Mouse (Mus musculus): ENCODE data around the gene Mettl3. TPM values are rescaled to one million over a fixed set of nuclear protein-coding genes. Genes with fewer than 3 reads are reported as not detected.
"Not testable (repeated sequence)": the region's sequence is repeated elsewhere in the genome, so short reads cannot be mapped to it uniquely, and the experiment has no call there.

Mettl3 gene
- 10 to 100 TPM; 16.6 to 17.1 TPM for total RNA-seq (2021)
- long read RNA-seq, experiment 1, transcript Mettl3-201 (11 exons, 2,025 nt) = major isoform, 10 of 19 reads
- long read RNA-seq, experiment 1, partial matches to known transcripts = 2 of 19 reads
- long read RNA-seq, experiment 1, other reads (novel, unspliced or antisense) = 6 of 19 reads
- long read RNA-seq, experiment 2, transcript Mettl3-201 (11 exons, 2,025 nt) = major isoform, 9 of 13 reads
- long read RNA-seq, experiment 2, partial matches to known transcripts = 4 of 13 reads
- long read RNA-seq, experiment 2, other reads (novel, unspliced or antisense) = 0 of 13 reads

- peak; percentile 93 for DNase-seq (ENCODE audit: low spot score)
Observed at GRCm38 (mm10) chr14:52304644-52305271, at the start of gene Mettl3. Gene Mettl3 (minus strand): TSS chr14:52305128.

GRCm38 (mm10) chr14:52339512-52339852 lies 34.6 kb upstream of the Mettl3 start:
- no peak for DNase-seq (ENCODE audit: low spot score)

- DNase-seq (ENCODE audit: low spot score) = peak; percentile 71
Observed at GRCm38 (mm10) chr14:52338751-52339511, 34.0 kb upstream of the Mettl3 start.

GRCm38 (mm10) chr14:52332171-52332570 lies 27.2 kb upstream of the Mettl3 start:
- no peak for DNase-seq (ENCODE audit: low spot score)

DNA sequence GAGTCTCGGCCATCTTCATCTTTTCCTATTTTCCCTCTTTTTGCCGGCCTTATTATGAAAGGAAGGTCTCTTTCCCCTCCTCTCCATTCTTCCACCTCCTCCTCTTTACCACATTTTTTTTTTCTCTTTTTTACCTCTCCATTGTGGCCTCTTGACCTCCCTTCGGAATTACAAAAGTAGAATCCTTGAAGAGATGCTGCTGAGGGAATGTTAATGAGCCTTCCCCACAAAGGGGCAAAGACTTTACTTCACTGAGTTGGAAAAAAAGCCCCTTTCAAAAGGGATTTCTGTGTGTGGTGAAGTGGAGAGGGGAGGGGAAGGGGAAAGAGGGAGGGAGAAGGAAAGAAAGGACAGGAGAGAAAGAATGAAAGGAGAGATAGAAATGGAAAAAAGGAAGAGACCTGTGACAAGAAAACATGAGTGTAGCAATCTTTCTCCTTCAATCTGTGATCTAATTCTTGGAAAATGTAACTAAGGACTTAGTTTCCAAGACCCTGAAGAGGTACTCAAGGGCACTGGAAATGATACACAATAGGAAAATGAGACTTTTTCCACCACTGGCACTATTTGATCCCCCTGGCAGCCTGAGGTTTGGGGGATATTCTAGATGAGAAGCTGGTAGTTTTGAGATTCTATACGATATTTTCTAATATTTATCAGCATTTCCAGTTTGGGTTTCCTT lies 26.3 kb upstream of the Mettl3 start:
- DNase-seq (ENCODE audit: low spot score) = no peak

DNA sequence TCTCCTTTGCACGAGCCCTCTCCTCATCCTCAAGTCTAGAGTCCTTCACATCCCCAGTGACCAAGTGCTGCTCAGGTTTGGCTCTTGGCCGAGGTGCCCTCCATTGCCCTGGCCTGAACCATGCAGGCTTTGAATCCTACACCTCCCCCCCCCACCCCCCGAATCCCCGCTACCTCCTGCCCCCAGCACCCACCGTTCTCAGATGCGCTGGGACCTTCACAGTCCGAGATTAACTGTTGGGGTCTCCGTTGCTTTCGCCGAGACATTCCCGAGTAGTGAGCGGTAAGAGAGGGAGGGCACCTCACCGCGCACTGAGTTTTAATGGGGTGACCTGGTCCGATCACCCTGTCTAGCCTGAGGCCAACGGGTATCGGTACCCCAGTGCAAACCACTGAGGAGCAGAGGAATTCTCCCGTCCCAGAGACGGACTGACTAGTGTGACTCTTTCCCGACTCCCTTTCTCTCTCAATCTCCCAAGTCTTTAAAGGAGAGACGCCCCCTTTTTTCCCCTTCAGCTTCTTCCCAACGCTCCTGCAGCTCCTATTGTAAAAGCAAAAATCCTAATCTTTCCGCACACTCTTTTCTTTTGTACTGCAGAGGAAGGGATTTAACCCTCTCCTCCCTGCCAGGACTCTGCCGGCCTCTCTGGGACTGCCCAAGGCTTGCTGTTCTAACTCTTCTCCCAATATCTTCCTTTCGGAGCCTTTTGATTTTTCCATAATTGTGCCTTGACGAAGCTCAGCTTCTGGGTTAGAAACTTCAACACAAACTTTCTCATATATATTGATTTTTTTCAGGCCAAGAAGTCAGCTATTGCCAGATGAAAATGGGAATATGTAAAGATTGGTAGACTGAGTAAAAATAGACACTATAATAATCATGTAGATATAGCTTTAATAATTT lies 23.2 kb upstream of the Mettl3 start, which contains the start of gene Sall2:
Gene Sall2 (minus strand): TSS at position 853 of the 903 bp plus-strand sequence.
- no peak for DNase-seq (ENCODE audit: low spot score)

GRCm38 (mm10) chr14:52327375-52327901 lies 22.5 kb upstream of the Mettl3 start:
- no peak for DNase-seq (ENCODE audit: low spot score)

- DNase-seq (ENCODE audit: low spot score) = no peak
Observed at GRCm38 (mm10) chr14:52325890-52326289, 21.0 kb upstream of the Mettl3 start.

DNA sequence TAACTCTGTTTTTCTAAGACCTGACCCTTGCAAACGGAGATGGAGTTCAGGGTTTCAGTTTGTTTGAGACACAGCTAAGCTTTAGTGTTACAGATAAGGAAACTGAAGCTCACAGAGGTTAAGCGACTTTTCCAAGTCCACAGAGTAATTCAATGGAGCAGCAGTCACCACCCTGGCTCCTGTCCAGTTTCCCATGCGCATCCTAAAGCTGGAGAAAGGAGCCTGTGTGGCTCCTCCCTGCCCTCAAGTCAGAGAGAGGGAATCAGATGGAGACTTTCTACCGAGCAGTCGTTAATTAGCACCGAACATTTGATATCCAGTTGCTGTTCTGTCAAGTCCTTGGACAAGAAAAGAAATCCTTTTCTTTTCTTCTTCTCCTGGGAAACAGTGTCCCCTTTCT lies 14.4 kb upstream of the Mettl3 start:
- DNase-seq (ENCODE audit: low spot score) = no peak

DNA sequence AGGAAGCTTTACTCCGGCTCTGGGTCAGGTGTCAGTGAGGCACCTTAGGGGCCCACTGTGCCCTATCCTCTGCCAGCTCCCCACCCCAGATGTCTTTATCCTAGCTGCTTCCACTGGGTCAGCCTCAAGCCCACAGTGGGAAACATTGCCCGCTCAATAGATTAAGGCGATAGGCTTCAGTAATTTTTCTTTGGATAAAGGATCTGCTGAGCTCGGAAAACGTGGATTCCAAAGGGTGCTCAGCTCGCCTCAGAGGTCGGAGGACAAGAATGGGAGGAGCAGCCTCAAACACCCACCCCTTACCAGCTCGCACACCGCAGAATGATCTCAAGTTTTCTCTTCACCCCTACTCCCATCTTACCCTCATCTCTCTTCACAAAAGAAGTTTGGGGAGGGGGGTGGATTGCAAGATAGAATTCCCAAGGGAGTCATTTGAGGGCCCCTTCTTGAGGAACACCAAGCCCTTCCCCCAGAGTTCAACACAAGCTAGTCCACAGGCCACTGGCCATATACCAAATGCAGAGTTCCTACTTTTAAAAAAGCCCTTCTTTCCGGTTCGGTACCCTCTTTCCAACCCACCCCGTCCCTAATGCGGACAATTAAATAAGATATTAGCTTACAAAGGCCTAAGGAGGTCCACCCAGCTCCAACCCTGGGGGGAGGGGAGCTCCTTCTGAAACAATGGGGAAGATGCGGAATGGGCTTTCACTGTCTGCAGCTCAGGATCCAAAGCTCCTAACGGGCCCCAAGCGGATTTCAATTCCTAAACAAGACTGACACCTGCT lies 11.7 kb upstream of the Mettl3 start:
- DNase-seq (ENCODE audit: low spot score) = no peak

- peak; percentile 33 for DNase-seq (ENCODE audit: low spot score)
Observed at GRCm38 (mm10) chr14:52315792-52316440, 11.0 kb upstream of the Mettl3 start.

- no peak for DNase-seq (ENCODE audit: low spot score)
Observed at GRCm38 (mm10) chr14:52315283-52315780, 10.4 kb upstream of the Mettl3 start.

DNA sequence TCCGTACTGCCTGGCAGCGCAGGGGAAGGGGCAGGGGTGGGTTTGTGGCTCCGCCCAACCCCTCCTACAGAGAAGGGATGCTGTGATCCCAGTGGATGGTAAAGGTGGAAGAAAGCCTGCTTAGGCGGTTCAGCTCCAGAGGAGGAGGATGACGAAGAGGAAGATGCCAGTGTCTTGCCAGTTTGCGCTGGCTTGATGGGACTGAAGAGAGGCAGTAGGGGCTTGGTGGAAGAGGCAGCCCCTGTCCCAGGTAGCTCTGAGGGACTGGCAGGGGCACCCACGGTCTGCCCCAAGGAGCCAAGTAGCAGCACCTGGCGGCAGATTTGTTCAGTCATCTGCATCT lies 9.9 kb upstream of the Mettl3 start:
- DNase-seq (ENCODE audit: low spot score) = no peak

DNA sequence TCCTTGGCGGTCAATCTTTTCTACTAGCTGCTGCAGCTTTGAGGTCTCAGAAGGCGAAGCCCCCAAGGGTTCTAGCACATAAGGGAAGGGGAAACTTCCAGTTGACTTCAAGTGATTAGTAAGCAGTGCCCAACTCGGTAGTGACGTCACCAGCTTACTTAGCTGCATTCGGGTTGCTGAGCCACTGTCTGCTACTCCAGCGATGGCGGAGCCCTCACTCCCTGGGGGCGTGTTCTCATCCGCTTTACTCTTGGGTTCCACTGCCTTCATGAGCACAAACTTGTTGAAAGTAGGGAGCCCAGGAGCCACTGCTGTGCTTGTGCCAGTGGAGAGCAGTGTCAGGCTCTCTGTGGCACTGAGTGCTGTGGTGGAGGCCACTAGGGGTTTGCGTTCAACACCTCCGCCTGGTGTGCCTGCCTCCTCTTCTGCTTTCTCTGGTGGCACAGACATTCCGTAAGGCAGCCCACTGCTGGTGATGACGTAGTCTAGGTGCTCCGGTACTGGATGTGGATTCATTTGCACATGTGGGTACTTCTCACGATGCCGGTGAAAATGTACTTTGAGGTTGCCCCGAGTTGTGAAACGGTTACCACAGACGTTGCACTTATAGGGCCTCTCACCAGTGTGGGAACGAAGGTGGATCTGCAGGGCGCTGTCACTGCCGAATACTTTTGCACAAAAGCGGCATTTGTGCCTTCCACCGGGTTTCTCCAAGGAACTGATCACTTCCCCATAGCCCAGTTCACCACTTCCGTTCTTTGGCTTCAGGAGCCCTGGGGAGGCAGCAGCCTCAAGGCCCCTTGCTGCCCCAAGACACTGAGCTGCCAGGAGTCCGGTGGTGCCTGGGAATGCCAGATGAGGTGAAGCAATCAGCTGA lies 9.2 kb upstream of the Mettl3 start:
- no peak for DNase-seq (ENCODE audit: low spot score)

GRCm38 (mm10) chr14:52310906-52311305 lies 6.0 kb upstream of the Mettl3 start:
- no peak for DNase-seq (ENCODE audit: low spot score)

DNA sequence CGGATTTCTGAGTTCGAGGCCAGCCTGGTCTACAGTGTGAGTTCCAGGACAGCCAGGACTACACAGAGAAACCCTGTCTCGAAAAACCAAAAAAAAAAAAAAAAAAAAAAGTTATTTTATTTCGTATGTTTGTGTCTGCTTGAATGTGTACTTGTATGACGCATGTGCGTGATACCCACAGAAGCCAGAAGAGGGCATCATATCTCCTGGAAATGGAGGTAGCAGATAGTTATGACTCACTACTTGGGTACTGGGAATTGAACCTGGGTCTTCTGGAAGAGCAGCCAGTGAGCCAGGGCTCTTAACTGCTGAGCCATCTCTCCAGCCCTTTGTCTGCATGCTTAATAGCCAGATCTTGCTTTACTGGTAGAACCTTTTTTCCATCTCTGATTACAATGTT lies 5.4 kb upstream of the Mettl3 start:
- DNase-seq (ENCODE audit: low spot score) = not testable (repeated sequence)

DNA sequence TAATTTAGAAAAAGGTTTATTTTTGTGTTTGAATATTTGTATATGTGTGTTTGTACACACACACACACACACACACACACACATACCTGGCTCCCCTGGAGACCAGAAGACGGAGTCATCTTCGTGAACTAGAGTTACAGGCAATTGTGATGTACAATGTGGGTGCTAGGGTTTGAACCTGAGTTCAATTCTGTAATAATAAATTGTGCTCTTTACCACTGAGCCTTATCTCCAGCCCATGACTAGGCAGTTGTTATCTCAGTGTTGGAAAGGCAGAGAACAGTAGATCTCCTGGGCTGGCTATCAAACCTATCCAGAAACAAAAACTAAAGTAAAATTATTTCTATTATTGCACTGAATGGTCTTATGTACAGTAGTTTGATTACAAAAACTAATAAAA lies 1.2 kb upstream of the Mettl3 start:
- no peak for DNase-seq (ENCODE audit: low spot score)

GRCm38 (mm10) chr14:52303517-52303916 lies 1.4 kb downstream of the Mettl3 start:
- DNase-seq (ENCODE audit: low spot score) = not testable (repeated sequence)
